Mouse (Mus musculus): ENCODE data around the gene Zic4.

- no peak for TF ChIP-seq EP300 (IDR thresholded peaks at IDR 0.05; ENCODE audit: insufficient read depth, low read depth, low read length)
- TF ChIP-seq CTCF (IDR thresholded peaks at IDR 0.05; ENCODE audit: low read depth, low read length), result no peak
Measured at GRCm38 (mm10) chr9:91406258-91406763, 44.1 kb downstream of the Zic4 start.
